ENCODE assay signal across 9 mouse cellular contexts in genomic region chr6:87016916-87017315, GRCm38 (mm10). TPM values are rescaled to one million over a fixed set of nuclear protein-coding genes. Genes with fewer than 3 reads are reported as not detected.
DNase-seq lines count a peak whose midpoint lies in the region; TF ChIP-seq lines count a peak whose summit lies in the region.
"Had no signal": no experiment of that assay in that cellular context is flagged by ENCODE, and none has a peak within 500 bp of the region (broad histone marks: within the 10 kb centered on the region; RNA-seq: fewer than 3 reads in every experiment).

No protein-coding gene starts in this region.

- no peaks in the 10 kb centered on the region for H3K4me1 ChIP-seq in testis, adult 2 months (ENCODE audit: control insufficient read depth, insufficient read depth, low read length)
- H3K4me1 ChIP-seq in limb, embryonic 10.5 days = no peaks in the 10 kb centered on the region
- no peaks in the 10 kb centered on the region for H3K4me1 ChIP-seq in spleen, adult 2 months (ENCODE audit: control insufficient read depth, insufficient read depth, insufficient read length)

- DNase-seq in heart, postnatal 36 days = peak; percentile 29 to 36
- no peak for DNase-seq in heart, adult 11 months
- no peak for DNase-seq in testis, postnatal 14 days (ENCODE audit: low spot score)
- peak; percentile 25 to 40 for DNase-seq in cerebellum, postnatal 36 days
- DNase-seq in limb, embryonic 10.5 days (ENCODE audit: low spot score) = peak; percentile 43
- DNase-seq in spleen, adult 2 months (ENCODE audit: low read depth in 1 of 2, low spot score in 2 of 2) = peak; percentile 18 to 26
- DNase-seq in urinary bladder, adult 18-20 months (ENCODE audit: low spot score in 2 of 2) = no peak

- intact Hi-C loops in heart, postnatal 36 days (cut with DNase I) = no loop called here

- H3K27ac ChIP-seq in testis, adult 2 months (ENCODE audit: control insufficient read depth, insufficient read depth, low read depth, low read length) = no peak overlapping the region
- H3K27ac ChIP-seq in limb, embryonic 10.5 days = no peak overlapping the region
- H3K27ac ChIP-seq in spleen, adult 2 months (ENCODE audit: insufficient read depth, low read length) = no peak overlapping the region
- H3K27ac ChIP-seq: liver, embryonic 15.5 days had no signal

- TF ChIP-seq CTCF in testis, adult 2 months (IDR thresholded peaks at IDR 0.05; ENCODE audit: control insufficient read depth, insufficient read depth, insufficient replicate concordance, low read depth, low read length) = peak; percentile 58; the same call in 1 of the 2 replicates
- no peak for TF ChIP-seq CTCF in spleen, adult 2 months (IDR thresholded peaks at IDR 0.05; ENCODE audit: extremely low read depth, insufficient read depth, insufficient read length, insufficient replicate concordance)

- no peaks in the 10 kb centered on the region for H3K27me3 ChIP-seq in testis, adult 2 months (ENCODE audit: control insufficient read depth, insufficient read depth, low read length)
- H3K27me3 ChIP-seq in limb, embryonic 10.5 days (ENCODE audit: low read depth, poor library complexity, severe bottlenecking) = no peaks in the 10 kb centered on the region
- no peaks in the 10 kb centered on the region for H3K27me3 ChIP-seq in spleen, adult 2 months (ENCODE audit: control insufficient read depth, insufficient read depth, low read length)
- H3K27me3 ChIP-seq: liver, embryonic 15.5 days had no signal

- peaks cover 5% of the 10 kb centered on the region for H3K36me3 ChIP-seq in testis, adult 2 months (ENCODE audit: control insufficient read depth, insufficient read depth, low read length)
- H3K36me3 ChIP-seq in limb, embryonic 10.5 days = peaks cover 79% of the 10 kb centered on the region
- peaks cover 49% of the 10 kb centered on the region for H3K36me3 ChIP-seq in spleen, adult 2 months (ENCODE audit: control insufficient read depth, insufficient read depth, low read length)

- 63% methylated on average over 4 of the region's 4 CpGs for WGBS in limb, embryonic 10.5 days
- 69% methylated on average over 4 of the region's 4 CpGs for WGBS in spleen, adult 2 months

- TF ChIP-seq POLR2A in testis, adult 2 months (IDR thresholded peaks at IDR 0.05; ENCODE audit: control insufficient read depth, low read depth, low read length) = no peak
- TF ChIP-seq POLR2A in spleen, adult 2 months (IDR thresholded peaks at IDR 0.05; ENCODE audit: low read depth, low read length) = no peak

- H3K4me3 ChIP-seq in testis, adult 2 months (ENCODE audit: control insufficient read depth, low read depth, low read length) = no peak overlapping the region
- no peak overlapping the region for H3K4me3 ChIP-seq in limb, embryonic 10.5 days
- H3K4me3 ChIP-seq in spleen, adult 2 months (ENCODE audit: extremely low read depth, insufficient read depth, insufficient read length) = no peak overlapping the region
- H3K4me3 ChIP-seq: liver, embryonic 15.5 days had no signal

- H3K9me3 ChIP-seq in limb, embryonic 10.5 days (replicated peaks) = 0 out of 2 replicates have a peak, but pooled peaks cover 2% of the 10 kb centered on the region
- H3K9me3 ChIP-seq: liver, embryonic 15.5 days had no signal

RNA-seq across cellular contexts. Expression of gene Nfu1, which starts 7.9 kb away (rescaled TPM):
- 10 to 100 TPM; 71.5 to 72.8 TPM for total RNA-seq in heart, postnatal 36 days (2021)
- 119 and 141 TPM in 2 replicates for polyA plus RNA-seq in testis, adult 2 months (2012; rRNA removed)
- polyA plus RNA-seq in limb, embryonic 10.5 days (2016; fragmentation: Nextera tagmentation; extraction: Ambion mirVana) = 85.6 and 89.4 TPM in 2 replicates
- polyA plus RNA-seq in spleen, adult 2 months (2012; rRNA removed) = 56.1 and 76.2 TPM in 2 replicates

RNA-seq across cellular contexts. Expression of gene Gfpt1, which starts 25.7 kb away (rescaled TPM):
- total RNA-seq in heart, postnatal 36 days (2021) = 10 to 100 TPM; 13.0 to 15.6 TPM
- 31.8 and 37.7 TPM in 2 replicates for polyA plus RNA-seq in testis, adult 2 months (2012; rRNA removed)
- 14.5 and 20.7 TPM in 2 replicates for polyA plus RNA-seq in limb, embryonic 10.5 days (2016; fragmentation: Nextera tagmentation; extraction: Ambion mirVana)
- polyA plus RNA-seq in spleen, adult 2 months (2012; rRNA removed) = 5.6 and 6.1 TPM in 2 replicates

Comparison
In these comparisons a context has a peak if more than half of its experiments do, and no peak if none do; other contexts are left out.
1. DNase-seq: peak in heart, postnatal 36 days (2 of 2), cerebellum, postnatal 36 days (2 of 2), limb, embryonic 10.5 days (single experiment) and spleen, adult 2 months (2 of 2); none in heart, adult 11 months (single experiment), testis, postnatal 14 days (single experiment) and urinary bladder, adult 18-20 months (0 of 2).